Mouse (Mus musculus) regulatory T cell (primary cell): ENCODE results near the gene Mllt10.

Experiments
- in situ Hi-C: fragments of 300-600 bp; cut with MboI, MseI; formaldehyde crosslinking; loops from one replicate; pipeline ENCODE4 v1.15.1; 2025; ENCODE audit warnings: high pct_unique_total_duplicates

The Mllt10 gene

GRCm38 (mm10) chr2:18034371-18035250 is 20.4 kb upstream of the Mllt10 start:
- in situ Hi-C loops: no loop called here

GRCm38 (mm10) chr2:18037491-18037890 is 17.5 kb upstream of the Mllt10 start, which contains the start of gene A930004D18Rik:
TSS of gene A930004D18Rik (minus strand) at chr2:18037737.
- in situ Hi-C loops: no loop called here

GRCm38 (mm10) chr2:18038141-18038752 is 16.8 kb upstream of the Mllt10 start:
- in situ Hi-C loops: no loop called here

- in situ Hi-C loops: no loop called here
Observed at GRCm38 (mm10) chr2:18038895-18039371, 16.1 kb upstream of the Mllt10 start.

GRCm38 (mm10) chr2:18039566-18040290 is 15.3 kb upstream of the Mllt10 start:
- in situ Hi-C loops: no loop called here

- in situ Hi-C loops: no loop called here
Observed at GRCm38 (mm10) chr2:18040347-18041160, 14.5 kb upstream of the Mllt10 start.

GRCm38 (mm10) chr2:18041199-18041885 is 13.7 kb upstream of the Mllt10 start:
- in situ Hi-C loops: no loop called here

- in situ Hi-C loops: no loop called here
Observed at GRCm38 (mm10) chr2:18045143-18045780, 9.8 kb upstream of the Mllt10 start.

GRCm38 (mm10) chr2:18045781-18046181 is 9.3 kb upstream of the Mllt10 start:
- in situ Hi-C loops: no loop called here

- in situ Hi-C loops: no loop called here
Observed at GRCm38 (mm10) chr2:18046186-18046585, 8.9 kb upstream of the Mllt10 start.

GRCm38 (mm10) chr2:18046758-18047645 is 8.0 kb upstream of the Mllt10 start:
- in situ Hi-C loops: no loop called here

GRCm38 (mm10) chr2:18047646-18048452 is 7.2 kb upstream of the Mllt10 start:
- in situ Hi-C loops: no loop called here

- in situ Hi-C loops: no loop called here
Observed at GRCm38 (mm10) chr2:18048453-18049075, 6.5 kb upstream of the Mllt10 start, which contains the start of gene Skida1. TSS of gene Skida1 (minus strand) at chr2:18049051.

GRCm38 (mm10) chr2:18049279-18049821 is 5.7 kb upstream of the Mllt10 start:
- in situ Hi-C loops: no loop called here

GRCm38 (mm10) chr2:18050018-18050417 is 5.0 kb upstream of the Mllt10 start:
- in situ Hi-C loops: no loop called here

GRCm38 (mm10) chr2:18050541-18050985 is 4.5 kb upstream of the Mllt10 start:
- in situ Hi-C loops: no loop called here
